Mouse (Mus musculus) kidney, adult 2 months (tissue): ENCODE measurements around the gene Stx8.

Experiments used
- CTCF ChIP-seq: fragments of 200-500 bp; conservative IDR thresholded peaks from 2 replicates; pipeline ENCODE4 v1.5.1; 2011; ENCODE audit warnings: low read depth, mild to moderate bottlenecking, control low read depth, low read length, moderate library complexity, mixed read lengths; ENCODE audit not compliant: insufficient read depth, insufficient read length
- POLR2A ChIP-seq: fragments of 200-500 bp; IDR thresholded peaks from one replicate; pipeline ENCODE4 v1.6.1; 2011; ENCODE audit warnings: low read depth, low read length, control low read depth

- TF ChIP-seq CTCF (no peak), POLR2A (no peak)
Measured at GRCm38 (mm10) chr11:67921827-67922754, 43.9 kb upstream of the Stx8 start, which contains the start of gene Usp43.
